Mouse (Mus musculus): Measurements from ENCODE around the gene Ctsa. TPM values are rescaled to one million over a fixed set of nuclear protein-coding genes. Genes with fewer than 3 reads are reported as not detected.
"Not testable (repeated sequence)": the region's sequence is repeated elsewhere in the genome, so short reads cannot be mapped to it uniquely, and the experiment has no call there.

Ctsa gene
- polyA plus RNA-seq, 1 experiment from 2014 or later = 98.9 TPM

DNA sequence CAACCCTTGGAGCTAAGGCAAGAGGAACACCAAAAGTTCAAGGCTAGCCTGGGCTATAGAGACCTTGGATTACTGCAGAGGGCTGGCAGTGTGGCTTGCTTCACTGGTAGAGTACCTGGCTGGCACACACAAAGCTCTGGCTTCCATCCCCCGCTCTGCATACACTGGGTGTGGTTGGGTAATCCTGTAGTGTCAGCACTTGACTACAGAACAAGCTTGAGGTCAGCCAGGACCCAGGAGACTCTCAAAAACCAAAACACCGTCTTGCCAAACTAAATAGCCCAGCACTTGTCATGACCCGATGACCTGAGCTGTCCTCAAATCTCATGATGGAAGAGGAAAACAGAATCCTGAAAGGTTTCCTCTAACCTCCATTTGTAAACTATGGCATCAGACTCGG, 42.2 kb upstream of the Ctsa start:
- H3K4me1 ChIP-seq (replicated peaks; ENCODE audit: control insufficient read depth, insufficient read depth, low read length) = peaks cover 11% of the 10 kb centered on the region
- WGBS = 85% methylated on average over 4 of the region's 4 CpGs
- H3K4me3 ChIP-seq (replicated peaks; ENCODE audit: low read length) = no peak overlapping the region
- no peak overlapping the region for H3K4me2 ChIP-seq (ENCODE audit: low read length)
- H3K36me3 ChIP-seq (ENCODE audit: control insufficient read depth, insufficient read depth) = peaks cover 12% of the 10 kb centered on the region
- no peaks in the 10 kb centered on the region for H3K9me3 ChIP-seq (ENCODE audit: control insufficient read depth, low read length)
- no peak overlapping the region for H3K9ac ChIP-seq (replicated peaks; ENCODE audit: low read depth, low read length)
- ATAC-seq = no peak
- no peaks in the 10 kb centered on the region for H3K27me3 ChIP-seq (replicated peaks; ENCODE audit: control insufficient read depth, insufficient read depth, low read length)
- H3K27ac ChIP-seq (ENCODE audit: low read length) = no peak overlapping the region

DNA sequence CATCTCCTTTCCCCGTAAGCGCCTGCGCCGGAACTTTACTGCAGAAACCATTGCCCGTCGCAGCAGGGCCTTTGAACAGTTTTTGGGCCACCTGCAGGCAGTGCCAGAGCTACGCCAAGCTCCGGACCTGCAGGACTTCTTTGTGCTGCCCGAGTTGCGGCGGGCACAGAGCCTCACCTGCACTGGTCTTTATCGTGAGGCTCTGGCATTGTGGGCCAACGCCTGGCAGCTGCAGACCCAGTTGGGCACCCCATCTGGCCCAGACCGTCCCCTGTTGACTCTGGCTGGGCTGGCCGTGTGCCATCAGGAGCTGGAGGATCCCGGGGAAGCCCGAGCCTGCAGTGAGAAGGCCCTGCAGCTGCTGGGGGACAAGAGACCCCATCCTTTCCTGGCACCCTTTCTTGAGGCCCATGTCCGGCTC, 40.8 kb upstream of the Ctsa start:
- no peak overlapping the region for H3K4me3 ChIP-seq (replicated peaks; ENCODE audit: low read length)
- no peaks in the 10 kb centered on the region for H3K9me3 ChIP-seq (ENCODE audit: control insufficient read depth, low read length)
- H3K27ac ChIP-seq (ENCODE audit: low read length) = no peak overlapping the region
- no peak for ATAC-seq
- H3K27me3 ChIP-seq (replicated peaks; ENCODE audit: control insufficient read depth, insufficient read depth, low read length) = no peaks in the 10 kb centered on the region
- no peak overlapping the region for H3K4me2 ChIP-seq (ENCODE audit: low read length)
- peaks cover 12% of the 10 kb centered on the region for H3K36me3 ChIP-seq (ENCODE audit: control insufficient read depth, insufficient read depth)
- WGBS = 91% methylated on average over 18 of the region's 18 CpGs
- no peak overlapping the region for H3K9ac ChIP-seq (replicated peaks; ENCODE audit: low read depth, low read length)
- H3K4me1 ChIP-seq (replicated peaks; ENCODE audit: control insufficient read depth, insufficient read depth, low read length) = peaks cover 3% of the 10 kb centered on the region

DNA sequence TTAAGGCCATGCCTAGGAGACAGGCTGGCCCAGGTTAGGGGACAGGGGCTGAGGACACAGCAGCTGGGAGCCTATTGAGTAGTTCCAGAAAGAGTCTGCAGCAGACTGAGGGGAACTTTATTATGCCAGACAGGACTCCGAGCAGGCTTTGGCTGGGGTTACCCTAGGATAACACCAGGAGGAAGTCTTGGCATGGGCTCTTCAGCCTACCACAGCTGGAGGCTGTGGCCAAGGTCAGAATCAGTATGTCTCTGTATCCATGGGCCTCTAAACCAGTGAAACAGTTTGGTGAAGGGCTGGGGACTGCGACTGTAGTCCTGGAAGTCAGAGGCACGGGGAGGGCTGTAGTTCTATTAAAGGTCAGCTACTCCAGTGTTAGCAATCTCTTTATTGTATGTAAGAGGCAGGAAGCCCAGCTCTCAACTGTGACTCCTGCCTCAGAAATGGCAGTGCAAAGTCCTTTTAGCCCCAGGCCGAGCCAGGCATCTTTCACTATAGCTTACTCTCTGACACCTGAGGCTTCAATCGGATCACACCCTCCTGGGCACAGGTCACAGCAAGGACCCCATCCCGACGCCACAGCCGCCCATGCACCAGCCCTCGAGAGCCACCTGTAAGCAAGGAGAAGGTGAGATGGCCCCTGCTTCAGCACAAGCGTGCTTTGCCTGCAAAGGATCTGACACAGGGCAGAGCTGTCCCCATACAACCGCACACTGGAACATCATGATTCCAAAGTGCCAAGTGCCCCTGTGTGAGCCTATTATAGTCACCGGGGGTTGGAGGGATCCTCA, 40.1 kb upstream of the Ctsa start:
- Histone ChIP-seq H3K9me3 (ENCODE audit: control insufficient read depth, low read length) (no peaks in the 10 kb centered on the region), H3K4me3 (replicated peaks; ENCODE audit: low read length) (no peak overlapping the region), H3K27me3 (replicated peaks; ENCODE audit: control insufficient read depth, insufficient read depth, low read length) (no peaks in the 10 kb centered on the region), H3K9ac (replicated peaks; ENCODE audit: low read depth, low read length) (no peak overlapping the region), H3K4me1 (replicated peaks; ENCODE audit: control insufficient read depth, insufficient read depth, low read length) (no peaks in the 10 kb centered on the region; the same call in 1 of the 2 replicates), H3K36me3 (ENCODE audit: control insufficient read depth, insufficient read depth) (peaks cover 12% of the 10 kb centered on the region), H3K4me2 (ENCODE audit: low read length) (no peak overlapping the region), H3K27ac (ENCODE audit: low read length) (no peak overlapping the region)
- no peak for ATAC-seq
- WGBS = 90% methylated on average over 12 of the region's 12 CpGs

DNA sequence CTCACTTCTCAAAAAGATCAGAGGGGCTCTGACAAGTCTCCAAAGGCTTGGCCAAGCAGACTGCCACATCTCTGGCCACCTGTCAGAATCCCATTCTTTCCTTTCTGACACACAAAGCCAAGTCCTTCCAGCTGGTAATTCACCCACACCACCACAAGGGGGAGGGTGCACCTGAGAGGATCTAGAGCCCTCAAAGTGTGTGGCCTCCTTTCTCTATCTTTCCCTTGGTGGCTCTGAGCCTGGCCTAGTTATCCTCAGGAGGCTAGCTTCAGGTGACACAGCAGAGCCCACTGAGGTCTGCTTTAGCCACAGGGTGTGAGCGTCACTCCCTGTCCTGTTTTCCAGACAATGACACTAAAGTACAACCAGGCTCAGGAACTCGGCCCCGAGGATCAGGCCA, 39.4 kb upstream of the Ctsa start:
- Histone ChIP-seq H3K4me2 (ENCODE audit: low read length) (no peak overlapping the region), H3K27ac (ENCODE audit: low read length) (no peak overlapping the region), H3K9ac (replicated peaks; ENCODE audit: low read depth, low read length) (no peak overlapping the region), H3K27me3 (replicated peaks; ENCODE audit: control insufficient read depth, insufficient read depth, low read length) (no peaks in the 10 kb centered on the region), H3K4me1 (replicated peaks; ENCODE audit: control insufficient read depth, insufficient read depth, low read length) (no peaks in the 10 kb centered on the region), H3K36me3 (ENCODE audit: control insufficient read depth, insufficient read depth) (peaks cover 12% of the 10 kb centered on the region), H3K4me3 (replicated peaks; ENCODE audit: low read length) (no peak overlapping the region), H3K9me3 (ENCODE audit: control insufficient read depth, low read length) (no peaks in the 10 kb centered on the region)
- ATAC-seq = no peak
- WGBS = 82% methylated on average over 3 of the region's 3 CpGs

DNA sequence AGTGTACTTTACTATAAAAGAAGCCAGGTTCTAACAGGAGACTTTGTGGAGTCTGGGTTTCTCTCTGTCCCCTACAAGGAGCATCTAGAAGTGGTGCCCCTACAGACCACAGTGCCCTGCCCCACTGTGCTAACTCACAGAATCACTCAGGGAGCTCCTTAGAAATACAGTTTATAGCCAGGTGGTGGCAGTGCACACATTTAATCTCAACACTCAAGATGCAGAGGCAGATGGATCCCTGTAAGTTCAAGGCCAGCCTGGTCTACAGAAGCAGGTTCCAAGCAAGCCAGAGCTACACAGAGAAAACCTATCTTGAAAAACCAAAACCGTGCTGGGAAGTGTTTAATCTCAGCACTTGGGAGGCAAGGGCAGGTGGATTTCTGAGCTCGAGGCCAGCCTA, 38.9 kb upstream of the Ctsa start:
- H3K9me3 ChIP-seq (ENCODE audit: control insufficient read depth, low read length) = no peaks in the 10 kb centered on the region
- H3K27me3 ChIP-seq (replicated peaks; ENCODE audit: control insufficient read depth, insufficient read depth, low read length) = no peaks in the 10 kb centered on the region
- no peak for ATAC-seq
- no peaks in the 10 kb centered on the region for H3K4me1 ChIP-seq (replicated peaks; ENCODE audit: control insufficient read depth, insufficient read depth, low read length)
- WGBS = 95% methylated on average over 2 of the region's 2 CpGs
- no peak overlapping the region for H3K9ac ChIP-seq (replicated peaks; ENCODE audit: low read depth, low read length)
- no peak overlapping the region for H3K4me3 ChIP-seq (replicated peaks; ENCODE audit: low read length)
- no peak overlapping the region for H3K4me2 ChIP-seq (ENCODE audit: low read length)
- H3K27ac ChIP-seq (ENCODE audit: low read length) = no peak overlapping the region
- H3K36me3 ChIP-seq (ENCODE audit: control insufficient read depth, insufficient read depth) = peaks cover 12% of the 10 kb centered on the region

DNA sequence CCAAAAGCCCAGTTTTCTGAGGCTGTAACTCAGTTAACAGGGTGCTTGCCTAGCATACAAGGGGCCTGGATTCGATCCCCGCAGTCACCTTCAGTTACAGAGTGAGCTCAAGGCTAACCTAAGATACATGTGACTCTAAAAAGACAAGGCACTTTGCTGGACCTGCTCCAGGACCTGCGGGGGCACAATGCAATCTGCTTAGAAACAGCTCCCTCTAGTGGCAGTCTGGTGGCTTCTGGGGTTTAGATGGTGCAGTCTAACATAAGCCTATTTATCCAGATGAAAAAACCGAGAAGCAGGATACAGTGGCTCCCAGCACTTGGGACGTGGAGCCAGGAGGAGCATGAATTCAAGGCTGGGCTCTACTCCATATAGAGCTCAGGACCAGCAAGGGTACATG, 38.4 kb upstream of the Ctsa start:
- 25% methylated on average over 5 of the region's 5 CpGs for WGBS
- H3K27ac ChIP-seq (ENCODE audit: low read length) = no peak overlapping the region
- no peaks in the 10 kb centered on the region for H3K4me1 ChIP-seq (replicated peaks; ENCODE audit: control insufficient read depth, insufficient read depth, low read length)

DNA sequence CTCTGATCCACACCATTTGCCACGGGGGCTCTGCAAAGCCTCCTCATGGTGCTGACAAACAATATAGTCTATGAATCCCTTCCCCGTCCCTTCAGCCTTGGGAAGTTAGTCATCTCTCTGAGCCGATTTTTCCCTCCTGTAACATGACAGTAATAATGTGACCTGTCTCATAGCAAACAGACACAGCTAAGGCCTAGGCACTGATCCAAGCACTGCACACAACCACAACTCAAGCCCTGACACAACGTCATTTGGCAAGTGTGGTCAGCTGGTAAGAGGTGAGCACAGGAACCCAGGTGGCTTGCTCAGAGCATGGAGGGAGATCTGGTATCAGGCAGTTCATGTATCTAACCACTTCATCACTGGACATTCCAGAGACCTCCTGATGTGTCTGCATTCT, 36.8 kb upstream of the Ctsa start:
- Histone ChIP-seq H3K27ac (ENCODE audit: low read length) (no peak overlapping the region), H3K4me3 (replicated peaks; ENCODE audit: low read length) (no peak overlapping the region), H3K9ac (replicated peaks; ENCODE audit: low read depth, low read length) (no peak overlapping the region), H3K9me3 (ENCODE audit: control insufficient read depth, low read length) (no peaks in the 10 kb centered on the region), H3K4me2 (ENCODE audit: low read length) (no peak overlapping the region), H3K27me3 (replicated peaks; ENCODE audit: control insufficient read depth, insufficient read depth, low read length) (no peaks in the 10 kb centered on the region), H3K36me3 (ENCODE audit: control insufficient read depth, insufficient read depth) (peaks cover 12% of the 10 kb centered on the region), H3K4me1 (replicated peaks; ENCODE audit: control insufficient read depth, insufficient read depth, low read length) (no peaks in the 10 kb centered on the region)
- ATAC-seq = no peak
- WGBS = 86% methylated on average over 4 of the region's 4 CpGs

More for the DNA sequence above, 38.4 kb upstream of the Ctsa start:
- Histone ChIP-seq H3K36me3 (ENCODE audit: control insufficient read depth, insufficient read depth) (peaks cover 12% of the 10 kb centered on the region), H3K9ac (replicated peaks; ENCODE audit: low read depth, low read length) (no peak overlapping the region), H3K4me2 (ENCODE audit: low read length) (no peak overlapping the region), H3K27me3 (replicated peaks; ENCODE audit: control insufficient read depth, insufficient read depth, low read length) (no peaks in the 10 kb centered on the region), H3K9me3 (ENCODE audit: control insufficient read depth, low read length) (no peaks in the 10 kb centered on the region), H3K4me3 (replicated peaks; ENCODE audit: low read length) (no peak overlapping the region)
- peak; percentile 41; the same call in 1 of the 2 replicates for ATAC-seq

DNA sequence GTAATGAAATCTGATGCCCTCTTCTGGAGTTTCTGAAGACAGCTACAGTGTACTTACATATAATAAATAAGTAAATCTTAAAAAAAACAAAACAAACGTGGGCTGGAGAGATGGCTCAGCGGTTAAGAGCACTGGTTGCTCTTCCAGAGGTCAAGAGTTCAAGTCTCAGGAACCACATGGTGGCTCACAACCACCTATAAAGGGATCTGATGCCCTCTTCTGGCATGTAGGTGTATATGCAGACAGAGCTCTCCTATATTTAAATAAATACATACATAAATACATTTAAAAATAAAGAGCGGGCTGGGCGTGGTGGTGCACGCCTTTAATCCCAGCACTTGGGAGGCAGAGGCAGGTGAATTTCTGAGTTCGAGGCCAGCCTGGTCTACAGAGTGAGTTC, 34.1 kb upstream of the Ctsa start:
- H3K27me3 ChIP-seq (replicated peaks; ENCODE audit: control insufficient read depth, insufficient read depth, low read length); H3K4me1 ChIP-seq (replicated peaks; ENCODE audit: control insufficient read depth, insufficient read depth, low read length); H3K4me2 ChIP-seq (ENCODE audit: low read length); ATAC-seq; H3K27ac ChIP-seq (ENCODE audit: low read length); H3K4me3 ChIP-seq (replicated peaks; ENCODE audit: low read length); H3K36me3 ChIP-seq (ENCODE audit: control insufficient read depth, insufficient read depth); H3K9me3 ChIP-seq (ENCODE audit: control insufficient read depth, low read length); H3K9ac ChIP-seq (replicated peaks; ENCODE audit: low read depth, low read length): not testable (repeated sequence)
- WGBS = 86% methylated on average over 6 of the region's 6 CpGs

DNA sequence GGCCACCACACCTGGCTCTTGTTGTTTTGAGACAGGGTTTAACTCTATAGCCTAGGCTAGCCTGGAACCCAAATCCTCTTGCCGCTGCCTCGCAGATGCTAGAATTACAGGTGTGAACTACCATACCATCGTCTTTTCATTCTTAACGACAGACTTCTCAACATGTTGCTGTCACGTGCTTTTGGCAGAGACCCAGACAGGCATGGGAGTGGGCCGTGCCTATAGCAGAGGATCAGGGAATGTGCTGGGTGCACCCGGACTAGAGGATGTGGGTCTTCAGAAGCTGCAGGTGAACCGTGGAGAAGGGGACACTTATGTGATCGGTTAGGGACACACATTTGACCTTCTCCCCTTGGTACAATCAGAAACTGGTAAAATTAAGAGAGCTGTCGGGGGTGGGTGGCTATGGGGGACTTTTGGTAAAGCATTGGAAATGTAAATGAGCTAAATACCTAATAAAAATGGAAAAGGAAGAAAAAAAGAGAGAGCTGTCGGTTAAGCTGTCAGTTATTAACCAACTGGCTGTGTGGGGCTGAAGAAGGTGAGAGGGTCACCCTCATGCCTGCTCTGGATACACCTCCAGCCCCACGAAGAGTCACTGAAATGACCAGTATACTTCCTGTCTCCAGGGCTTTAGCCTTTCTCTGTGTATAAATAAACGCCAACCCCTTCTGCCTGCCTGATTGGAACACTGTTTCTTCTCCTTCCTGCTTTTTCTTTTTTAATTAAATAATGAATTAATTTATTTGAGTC, 32.2 kb upstream of the Ctsa start:
- Histone ChIP-seq H3K9ac (replicated peaks; ENCODE audit: low read depth, low read length) (no peak overlapping the region), H3K9me3 (ENCODE audit: control insufficient read depth, low read length) (no peaks in the 10 kb centered on the region), H3K4me3 (replicated peaks; ENCODE audit: low read length) (no peak overlapping the region), H3K27ac (ENCODE audit: low read length) (no peak overlapping the region), H3K36me3 (ENCODE audit: control insufficient read depth, insufficient read depth) (no peaks in the 10 kb centered on the region; the same call in 1 of the 2 replicates), H3K4me2 (ENCODE audit: low read length) (no peak overlapping the region), H3K27me3 (replicated peaks; ENCODE audit: control insufficient read depth, insufficient read depth, low read length) (no peaks in the 10 kb centered on the region), H3K4me1 (replicated peaks; ENCODE audit: control insufficient read depth, insufficient read depth, low read length) (peaks cover 15% of the 10 kb centered on the region)
- 88% methylated on average over 13 of the region's 13 CpGs for WGBS
- ATAC-seq = no peak
